In genomic region chr4:100661154-100661553, GRCm38 (mm10) we compare ENCODE assay signal across 14 mouse cellular contexts.
DNase-seq lines count a peak whose midpoint lies in the region; ATAC-seq lines count a peak whose summit lies in the region.
"Had no signal": no experiment of that assay in that cellular context is flagged by ENCODE, and none has a peak within 500 bp of the region (broad histone marks: within the 10 kb centered on the region; RNA-seq: fewer than 3 reads in every experiment).

No protein-coding gene starts in this region.

- H3K4me3 ChIP-seq in embryonic facial prominence, embryonic 14.5 days (ENCODE audit: low read depth, low read length): no peak overlapping the region
- H3K4me3 ChIP-seq in heart, embryonic 15.5 days: no peak overlapping the region
- H3K4me3 ChIP-seq: left cerebral cortex, adult 2 months; limb, embryonic 15.5 days had no signal

- H3K9ac ChIP-seq in embryonic facial prominence, embryonic 14.5 days (ENCODE audit: low read depth, low read length): no peak overlapping the region
- H3K9ac ChIP-seq in heart, embryonic 15.5 days: no peak overlapping the region
- H3K9ac ChIP-seq: limb, embryonic 15.5 days had no signal

- no peak overlapping the region for H3K27ac ChIP-seq in embryonic facial prominence, embryonic 14.5 days (replicated peaks; ENCODE audit: low read depth, low read length)
- H3K27ac ChIP-seq in heart, embryonic 15.5 days: peak overlapping the region; percentile 54
- H3K27ac ChIP-seq: left cerebral cortex, adult 2 months; limb, embryonic 15.5 days had no signal

- 0 out of 2 replicates have a peak, but pooled peaks cover 3% of the 10 kb centered on the region for H3K4me1 ChIP-seq in embryonic facial prominence, embryonic 14.5 days (ENCODE audit: control insufficient read depth, insufficient read depth, low read length)
- H3K4me1 ChIP-seq in heart, embryonic 15.5 days (replicated peaks): peaks cover 6% of the 10 kb centered on the region

- peak; percentile 5 to 39 for DNase-seq in heart, adult 9 months (ENCODE audit: low spot score in 2 of 2)
- no peak for DNase-seq in heart, postnatal 25 days (ENCODE audit: low spot score)
- peak; percentile 58 for DNase-seq in embryonic facial prominence, embryonic 14.5 days (ENCODE audit: low spot score)
- peak; percentile 77 for DNase-seq in layer of hippocampus, adult 9-11 months
- DNase-seq in spleen, postnatal 10 days (ENCODE audit: low spot score in 2 of 2): no peak
- DNase-seq in gastrocnemius, postnatal 10 days: no peak
- DNase-seq: adrenal gland, adult 2 months; cerebellum, postnatal 36 days; kidney, adult 11 months had no signal

- no peak overlapping the region for H3K4me2 ChIP-seq in embryonic facial prominence, embryonic 14.5 days (ENCODE audit: low read depth, low read length)
- 0 out of 2 replicates have a peak overlapping the region, but pooled peaks have one; percentile 8 for H3K4me2 ChIP-seq in heart, embryonic 15.5 days
- H3K4me2 ChIP-seq: limb, embryonic 15.5 days had no signal

- no peaks in the 10 kb centered on the region for H3K27me3 ChIP-seq in embryonic facial prominence, embryonic 14.5 days (replicated peaks; ENCODE audit: control insufficient read depth, insufficient read depth, low read length)
- no peaks in the 10 kb centered on the region for H3K27me3 ChIP-seq in heart, embryonic 15.5 days
- H3K27me3 ChIP-seq: CH12.LX; limb, embryonic 15.5 days; Patski had no signal

- 0 out of 2 replicates have a peak, but pooled peaks have one; percentile 47 for ATAC-seq in embryonic facial prominence, embryonic 14.5 days (ENCODE audit: low read depth)
- ATAC-seq in heart, embryonic 15.5 days (replicated peaks; ENCODE audit: insufficient number of reproducible peaks, insufficient read depth, low FRiP score, low read depth): peak; percentile 73
- ATAC-seq: Patski had no signal

- 27% methylated on average over 1 of the region's 1 CpGs for WGBS in embryonic facial prominence, embryonic 14.5 days
- 25% methylated on average over 1 of the region's 1 CpGs for WGBS in heart, embryonic 15.5 days

- no peaks in the 10 kb centered on the region for H3K36me3 ChIP-seq in embryonic facial prominence, embryonic 14.5 days (ENCODE audit: control insufficient read depth, insufficient read depth, low read length)
- H3K36me3 ChIP-seq in heart, embryonic 15.5 days: no peaks in the 10 kb centered on the region
- H3K36me3 ChIP-seq: limb, embryonic 15.5 days had no signal

- intact Hi-C loops in heart, postnatal 25 days (cut with DNase I): no loop called here

- no peaks in the 10 kb centered on the region for H3K9me3 ChIP-seq in embryonic facial prominence, embryonic 14.5 days (ENCODE audit: control insufficient read depth, low read length)
- no peaks in the 10 kb centered on the region for H3K9me3 ChIP-seq in heart, embryonic 15.5 days (replicated peaks)
- H3K9me3 ChIP-seq: limb, embryonic 15.5 days had no signal

Comparison
In these comparisons a context has a peak if more than half of its experiments do, and no peak if none do; other contexts are left out.
1. DNase-seq: peak in heart, adult 9 months (2 of 2), embryonic facial prominence, embryonic 14.5 days (single experiment) and layer of hippocampus, adult 9-11 months (single experiment); none in heart, postnatal 25 days (single experiment), spleen, postnatal 10 days (0 of 2) and gastrocnemius, postnatal 10 days (single experiment).